Mouse (Mus musculus) cerebellum, adult 2 months (tissue): Measurements from ENCODE around the gene Ppm1f. TPM values are rescaled to one million over a fixed set of nuclear protein-coding genes. Genes with fewer than 3 reads are reported as not detected.

Experiments used
- DNase-seq, 2 experiments: peaks; one replicate each; pipeline ENCODE4 v3.0.0; 2021
- H3K27ac ChIP-seq: fragments of 200-500 bp; 2 replicates; pipeline ENCODE4 v1.5.1; 2012; ENCODE audit warnings: low read length, control low read depth, inconsistent platforms; ENCODE audit not compliant: insufficient read depth
- H3K27me3 ChIP-seq: fragments of 200-500 bp; 2 replicates; pipeline ENCODE4 v1.6.1; 2012; ENCODE audit warnings: inconsistent platforms, mild to moderate bottlenecking, low read length, moderate library complexity; ENCODE audit not compliant: control insufficient read depth, insufficient read depth
- H3K4me1 ChIP-seq: fragments of 200-500 bp; 2 replicates; pipeline ENCODE4 v1.6.1; 2011; ENCODE audit warnings: low read length; ENCODE audit not compliant: control insufficient read depth, insufficient read depth
- H3K4me3 ChIP-seq: fragments of 200-500 bp; replicated peaks from 2 replicates; pipeline ENCODE3; 2011; ENCODE audit warnings: mild to moderate bottlenecking, low read depth, low read length, control low read depth; ENCODE audit not compliant: insufficient read depth
- CTCF ChIP-seq: fragments of 200-500 bp; IDR thresholded peaks from 2 replicates; pipeline ENCODE4 v1.5.1; 2011; ENCODE audit warnings: low read depth, mild to moderate bottlenecking, control low read depth, low read length, moderate library complexity, borderline replicate concordance; ENCODE audit not compliant: insufficient read depth
- POLR2A ChIP-seq: fragments of 200-500 bp; IDR thresholded peaks from 2 replicates; pipeline ENCODE4 v1.6.1; 2011; ENCODE audit warnings: low read length, control low read depth, borderline replicate concordance; ENCODE audit not compliant: insufficient read depth
- WGBS: fragments of 180-500 bp; shearing (Covaris S2); methylation state at CpG from one replicate; pipeline ENCODE4 v1.1.7; 2018; 5-methylcytosine and 5-hydroxymethylcytosine counted together
- polyA plus RNA-seq: library from polyadenylated mRNA; depleted of rRNA; stranded (reverse); fragments of >200 nt; gene quantifications from 2 replicates; pipeline ENCODE4 v1.2.3, GENCODE M21; 2012; rRNA removed

The Ppm1f gene
- polyA plus RNA-seq, 1 experiment = 36.4 TPM

DNA sequence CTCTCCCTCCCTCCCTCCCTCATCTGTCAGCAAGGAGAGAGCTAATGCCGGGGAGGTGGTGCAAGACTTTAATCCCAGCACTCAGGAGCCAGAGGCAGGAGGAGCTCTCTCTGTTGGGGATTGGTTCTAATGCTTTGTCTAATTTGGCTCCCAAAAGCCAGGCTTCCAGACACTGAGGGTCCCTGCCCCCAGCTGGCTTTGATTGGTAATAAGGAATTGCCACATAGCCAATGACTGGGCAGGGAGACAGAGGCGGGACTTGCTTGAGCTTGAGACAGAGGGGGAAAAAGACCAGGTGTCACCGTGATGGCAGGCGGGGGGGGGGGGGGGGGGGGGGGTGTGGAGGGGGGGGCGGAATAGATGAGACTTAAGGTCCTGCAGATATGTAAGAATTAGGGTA is 62.3 kb downstream of the Ppm1f start:
- DNase-seq = no peak
- 25% methylated on average over 5 of the region's 5 CpGs for WGBS
- no peaks in the 10 kb centered on the region for H3K4me1 ChIP-seq

DNA sequence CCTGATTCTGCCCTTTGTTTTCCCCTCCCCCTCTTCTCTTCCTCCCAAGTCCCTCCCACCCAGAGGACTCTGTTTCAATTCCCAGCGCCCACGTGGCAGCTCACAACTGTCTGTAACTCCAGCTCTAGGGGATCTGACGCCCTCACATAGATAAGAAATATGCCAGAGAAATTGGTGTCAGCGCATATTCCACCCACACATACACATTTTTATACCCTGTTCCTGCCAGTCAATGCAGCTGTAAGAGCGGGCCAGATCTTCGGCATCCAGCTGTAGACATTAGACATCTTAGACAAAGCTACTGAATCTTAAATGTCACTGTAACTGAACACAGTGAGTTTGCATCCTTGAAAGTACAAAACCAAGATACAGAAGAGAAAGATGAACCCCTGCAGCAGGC is 63.6 kb downstream of the Ppm1f start:
- H3K4me3 ChIP-seq = no peak overlapping the region
- H3K27ac ChIP-seq = no peak overlapping the region
- TF ChIP-seq CTCF = no peak
- DNase-seq = no peak
- no peaks in the 10 kb centered on the region for H3K4me1 ChIP-seq
- 92% methylated on average over 6 of the region's 6 CpGs for WGBS
- H3K27me3 ChIP-seq = no peaks in the 10 kb centered on the region

More for the DNA sequence above, 62.3 kb downstream of the Ppm1f start:
- Histone ChIP-seq H3K27ac (no peak overlapping the region), H3K4me3 (no peak overlapping the region), H3K27me3 (no peaks in the 10 kb centered on the region)
- TF ChIP-seq CTCF (no peak), POLR2A (no peak)

DNA sequence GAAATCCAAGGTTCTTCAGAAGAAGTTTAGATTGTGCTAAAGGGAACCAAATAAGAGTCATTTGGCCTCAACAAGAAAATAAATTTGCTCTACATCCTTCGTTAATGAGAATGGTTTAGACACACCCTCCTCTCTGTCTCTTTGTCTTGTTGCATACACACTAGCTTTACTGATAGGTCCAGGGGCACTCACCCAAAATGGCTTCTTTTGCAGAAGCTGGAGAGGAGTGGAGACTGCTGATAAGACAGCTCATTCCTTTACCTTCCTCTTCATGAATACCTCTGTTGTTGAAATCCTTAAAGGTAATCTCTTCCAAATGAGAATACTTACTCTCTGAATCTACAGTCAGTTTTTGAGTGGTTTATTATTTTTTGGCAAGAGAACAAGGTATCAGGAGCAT is 68.9 kb downstream of the Ppm1f start:
- TF ChIP-seq CTCF (no peak), POLR2A (no peak)
- Histone ChIP-seq H3K4me3 (no peak overlapping the region), H3K27ac (no peak overlapping the region), H3K4me1 (no peaks in the 10 kb centered on the region), H3K27me3 (no peaks in the 10 kb centered on the region)
- 68% methylated on average over 1 of the region's 1 CpGs for WGBS
- no peak for DNase-seq

DNA sequence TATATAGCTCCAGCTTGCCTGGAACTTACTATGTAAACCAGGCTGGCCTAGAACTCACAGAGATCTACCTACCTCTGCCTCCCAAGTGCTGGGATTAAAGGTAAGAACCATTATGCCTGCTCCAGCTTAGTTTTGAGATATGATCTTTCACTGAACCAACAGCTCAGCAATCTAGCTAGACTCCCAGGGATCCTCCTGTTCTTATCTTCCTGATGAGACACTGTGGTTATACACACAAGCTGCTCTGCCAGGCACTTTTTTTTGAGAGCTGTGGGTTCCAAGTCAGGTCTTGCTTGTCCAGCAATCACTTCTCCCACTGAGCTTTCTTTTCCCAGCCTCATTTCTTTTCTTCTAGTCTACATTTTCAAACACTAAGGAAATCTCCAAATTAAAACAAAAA is 70.0 kb downstream of the Ppm1f start:
- Histone ChIP-seq H3K27me3 (no peaks in the 10 kb centered on the region), H3K4me1 (no peaks in the 10 kb centered on the region), H3K4me3 (no peak overlapping the region), H3K27ac (no peak overlapping the region)
- TF ChIP-seq CTCF (no peak), POLR2A (no peak)
- DNase-seq = no peak

Other genes starting within 250 kb of the Ppm1f start
- gene Olfr19, start 220.1 kb upstream of the Ppm1f start, polyA plus RNA-seq = not detected in 2 replicates
- 1.3 and 2.0 TPM in 2 replicates for gene Spag6l, start 67.0 kb upstream of the Ppm1f start, polyA plus RNA-seq
- not detected in 2 replicates for gene Igll1, start 32.5 kb upstream of the Ppm1f start, polyA plus RNA-seq
- 102 and 114 TPM in 2 replicates for gene Top3b, start 25.7 kb upstream of the Ppm1f start, polyA plus RNA-seq
- gene Vpreb1, start 25.6 kb upstream of the Ppm1f start, polyA plus RNA-seq = 0.40 TPM in 1 of 2 replicates, not detected in the other
- 154 and 162 TPM in 2 replicates for gene Mapk1, start 86.9 kb downstream of the Ppm1f start, polyA plus RNA-seq
- gene Ypel1, start 173.2 kb downstream of the Ppm1f start, polyA plus RNA-seq = 2.2 and 2.3 TPM in 2 replicates
- gene Ppil2, start 214.8 kb downstream of the Ppm1f start, polyA plus RNA-seq = 108 and 111 TPM in 2 replicates
- gene 2610318N02Rik, start 228.7 kb downstream of the Ppm1f start, polyA plus RNA-seq = 0.81 and 1.2 TPM in 2 replicates
- 20.4 and 21.5 TPM in 2 replicates for gene Sdf2l1, start 235.9 kb downstream of the Ppm1f start, polyA plus RNA-seq
- gene Ydjc, start 248.2 kb downstream of the Ppm1f start, polyA plus RNA-seq = 13.8 and 15.3 TPM in 2 replicates